Mouse (Mus musculus): ENCODE measurements around the gene Tmem204. TPM values are rescaled to one million over a fixed set of nuclear protein-coding genes. Genes with fewer than 3 reads are reported as not detected.

The Tmem204 gene
- polyA plus RNA-seq, 1 experiment = 0.80 TPM

DNA sequence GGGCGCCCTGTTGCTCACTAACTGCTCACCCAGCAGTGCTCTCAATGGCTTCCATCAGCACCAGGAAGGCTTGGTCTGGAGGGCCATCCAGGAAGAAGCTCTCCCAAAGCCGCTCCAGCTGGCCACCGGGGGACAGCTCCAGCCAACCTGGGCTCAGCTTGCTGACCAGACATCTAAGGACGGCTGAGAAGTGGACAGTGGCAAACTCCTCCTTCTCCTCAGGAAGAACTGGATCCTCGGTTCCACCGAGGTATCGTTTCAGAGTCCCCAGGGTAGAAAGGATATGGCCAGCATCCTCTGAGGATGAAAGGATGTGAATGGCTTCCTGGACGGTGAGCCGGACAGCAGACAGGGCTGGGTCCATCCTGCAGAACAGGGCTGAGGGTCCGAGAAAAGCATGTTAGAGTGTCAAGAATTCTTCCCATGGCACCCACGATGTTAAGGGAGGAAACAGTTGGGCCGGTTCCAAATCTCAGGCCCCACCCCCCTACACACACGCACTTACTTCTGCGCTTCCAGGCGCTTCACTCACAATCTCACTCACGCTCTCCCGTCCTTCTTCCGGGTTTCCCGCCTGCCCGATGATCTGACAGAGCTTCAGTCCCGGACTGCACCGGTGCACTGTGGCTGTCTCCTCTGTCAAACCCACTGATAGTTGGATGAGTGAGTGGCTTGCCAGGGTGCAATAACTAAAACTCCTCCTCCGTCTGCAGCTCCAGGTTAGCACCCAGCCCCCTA is 31.7 kb upstream of the Tmem204 start:
- TF ChIP-seq POLR2A (IDR thresholded peaks at IDR 0.05; ENCODE audit: borderline replicate concordance, low read depth, low read length) = no peak
- no peak for TF ChIP-seq CTCF (IDR thresholded peaks at IDR 0.05; ENCODE audit: low read depth, low read length)
- Histone ChIP-seq H3K27ac (ENCODE audit: insufficient read depth, low read depth, low read length) (peak overlapping the region; percentile 87), H3K4me3 (ENCODE audit: insufficient read depth, low read length) (peak overlapping the region; percentile 65), H3K4me1 (ENCODE audit: control insufficient read depth, insufficient read depth, low read length) (peaks cover 36% of the 10 kb centered on the region)

DNA sequence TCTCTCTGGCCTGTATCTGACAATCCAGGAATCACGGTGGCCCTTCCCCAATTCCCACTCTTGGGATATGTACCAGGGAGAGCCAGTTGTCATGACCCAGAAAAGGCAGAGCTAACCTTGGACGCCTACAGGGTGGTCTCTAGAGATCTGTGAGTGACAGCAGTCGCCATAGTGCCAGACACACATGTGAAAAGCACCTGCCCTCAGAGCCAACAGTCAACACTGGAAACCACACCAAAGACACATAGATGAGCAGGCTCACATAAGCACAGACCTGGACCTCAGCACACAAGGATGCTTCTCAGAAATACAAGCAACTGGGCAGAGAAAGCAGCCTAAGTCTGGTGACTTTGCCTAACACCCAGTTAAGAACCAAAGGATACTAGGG is 29.0 kb upstream of the Tmem204 start:
- TF ChIP-seq POLR2A (IDR thresholded peaks at IDR 0.05; ENCODE audit: borderline replicate concordance, low read depth, low read length) (no peak), CTCF (IDR thresholded peaks at IDR 0.05; ENCODE audit: low read depth, low read length) (no peak)
- Histone ChIP-seq H3K4me1 (ENCODE audit: control insufficient read depth, insufficient read depth, low read length) (peaks cover 36% of the 10 kb centered on the region), H3K4me3 (ENCODE audit: insufficient read depth, low read length) (peak overlapping the region; percentile 24), H3K27ac (ENCODE audit: insufficient read depth, low read depth, low read length) (peak overlapping the region; percentile 80)

DNA sequence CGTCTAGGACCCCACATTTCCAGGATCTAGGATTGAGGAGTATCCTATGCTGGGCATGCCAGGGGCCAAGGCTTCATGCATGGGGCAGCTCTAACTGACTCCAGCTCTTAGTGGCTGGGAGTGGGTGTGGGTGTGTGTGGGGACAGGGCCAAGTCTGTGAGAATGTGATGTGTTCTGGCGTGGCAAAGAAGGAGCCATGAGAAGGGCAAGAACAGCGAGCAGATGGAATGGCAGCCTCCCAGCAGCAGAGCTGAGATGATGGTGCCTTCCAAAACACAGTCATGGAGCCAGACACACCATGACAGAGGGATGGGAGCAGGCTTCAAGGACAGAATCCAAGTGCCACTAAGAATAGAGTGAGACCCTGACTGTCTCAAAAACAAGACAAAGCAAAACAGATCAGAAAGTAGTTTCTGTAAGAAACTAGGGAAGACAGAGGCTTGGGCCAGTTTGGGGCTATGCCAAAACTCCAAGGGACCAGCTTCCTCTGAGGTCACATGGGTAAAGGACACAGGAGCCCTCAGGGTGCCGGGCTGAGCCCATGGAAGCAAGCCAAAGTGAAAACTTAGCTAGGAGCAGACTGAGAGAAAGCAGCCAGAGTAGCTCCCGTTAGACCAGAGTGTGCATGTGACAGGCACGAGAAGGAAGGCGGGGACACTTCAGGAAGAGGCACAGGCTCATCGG is 28.5 kb upstream of the Tmem204 start:
- Histone ChIP-seq H3K27ac (ENCODE audit: insufficient read depth, low read depth, low read length) (peak overlapping the region; percentile 80), H3K4me3 (ENCODE audit: insufficient read depth, low read length) (peak overlapping the region; percentile 9), H3K4me1 (ENCODE audit: control insufficient read depth, insufficient read depth, low read length) (peaks cover 36% of the 10 kb centered on the region)
- no peak for TF ChIP-seq CTCF (IDR thresholded peaks at IDR 0.05; ENCODE audit: low read depth, low read length)
- no peak; the same call in 1 of the 2 replicates for TF ChIP-seq POLR2A (IDR thresholded peaks at IDR 0.05; ENCODE audit: borderline replicate concordance, low read depth, low read length)

DNA sequence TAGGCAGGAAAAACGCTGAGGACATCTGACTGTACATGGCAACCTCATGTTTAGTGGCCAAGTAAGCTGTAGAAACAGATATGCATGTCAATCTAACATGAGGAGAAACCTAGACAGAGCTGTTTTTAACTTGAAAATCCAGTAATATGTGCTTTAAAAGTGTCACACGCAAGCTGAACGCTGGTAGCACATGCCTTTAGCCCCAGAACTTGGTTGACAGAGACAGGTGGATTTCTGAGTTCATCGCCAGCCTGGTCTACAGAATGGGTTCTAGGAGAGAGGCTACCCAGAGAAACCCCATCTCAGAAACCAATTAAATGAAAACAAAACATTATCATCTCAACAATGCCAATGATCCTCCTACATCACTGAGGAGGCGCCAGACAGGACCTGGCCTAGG is 27.8 kb upstream of the Tmem204 start:
- Histone ChIP-seq H3K4me3 (ENCODE audit: insufficient read depth, low read length) (no peak overlapping the region), H3K27ac (ENCODE audit: insufficient read depth, low read depth, low read length) (peak overlapping the region; percentile 80), H3K4me1 (ENCODE audit: control insufficient read depth, insufficient read depth, low read length) (peaks cover 34% of the 10 kb centered on the region)
- TF ChIP-seq CTCF (IDR thresholded peaks at IDR 0.05; ENCODE audit: low read depth, low read length) = no peak
- TF ChIP-seq POLR2A (IDR thresholded peaks at IDR 0.05; ENCODE audit: borderline replicate concordance, low read depth, low read length) = no peak

DNA sequence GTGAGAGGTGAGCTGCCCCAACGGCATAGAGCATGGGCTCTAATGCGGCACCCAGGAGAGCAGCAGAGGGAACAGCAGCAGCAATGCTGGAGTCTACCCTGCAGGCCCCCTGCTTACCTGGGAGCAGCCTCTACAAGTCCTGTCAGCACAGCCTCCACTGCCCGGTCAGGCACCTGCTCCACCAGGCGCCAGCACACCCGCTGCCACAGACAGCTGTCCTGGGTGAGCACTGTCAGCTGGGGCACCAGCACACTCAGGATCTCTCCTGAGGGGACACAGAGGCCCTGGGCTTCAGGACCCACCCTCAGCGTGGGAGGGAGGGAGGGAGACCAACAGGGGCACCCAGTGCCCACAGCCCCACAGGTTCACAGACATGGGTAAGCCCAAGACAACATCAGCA is 27.2 kb upstream of the Tmem204 start:
- no peak overlapping the region for H3K27ac ChIP-seq (ENCODE audit: insufficient read depth, low read depth, low read length)
- no peak overlapping the region for H3K4me3 ChIP-seq (ENCODE audit: insufficient read depth, low read length)
- TF ChIP-seq POLR2A (IDR thresholded peaks at IDR 0.05; ENCODE audit: borderline replicate concordance, low read depth, low read length) (no peak), CTCF (IDR thresholded peaks at IDR 0.05; ENCODE audit: low read depth, low read length) (no peak)
- peaks cover 33% of the 10 kb centered on the region for H3K4me1 ChIP-seq (ENCODE audit: control insufficient read depth, insufficient read depth, low read length)

DNA sequence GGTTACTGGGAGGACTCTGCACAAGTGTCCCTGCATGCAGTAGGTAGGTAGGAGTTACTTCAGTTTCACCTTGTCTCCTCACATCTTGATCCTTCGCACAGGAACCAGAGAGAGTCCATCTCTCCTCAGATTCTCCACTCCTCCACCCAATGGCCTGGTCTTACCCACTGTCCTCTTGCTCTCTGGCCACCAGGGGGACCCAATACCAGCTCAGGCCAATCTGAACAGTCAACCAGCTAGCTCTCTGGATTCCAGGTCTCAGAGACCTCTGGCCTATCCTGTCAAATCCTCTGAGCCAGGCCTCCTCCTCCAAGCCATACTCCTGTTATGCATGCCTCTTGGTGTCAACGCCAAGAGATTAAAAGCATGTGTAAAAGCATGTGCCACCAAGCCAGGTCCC is 26.2 kb upstream of the Tmem204 start:
- TF ChIP-seq POLR2A (IDR thresholded peaks at IDR 0.05; ENCODE audit: borderline replicate concordance, low read depth, low read length) = no peak
- TF ChIP-seq CTCF (IDR thresholded peaks at IDR 0.05; ENCODE audit: low read depth, low read length) = peak; percentile 33; the same call in 1 of the 2 replicates
- Histone ChIP-seq H3K4me1 (ENCODE audit: control insufficient read depth, insufficient read depth, low read length) (peaks cover 33% of the 10 kb centered on the region), H3K4me3 (ENCODE audit: insufficient read depth, low read length) (no peak overlapping the region)

DNA sequence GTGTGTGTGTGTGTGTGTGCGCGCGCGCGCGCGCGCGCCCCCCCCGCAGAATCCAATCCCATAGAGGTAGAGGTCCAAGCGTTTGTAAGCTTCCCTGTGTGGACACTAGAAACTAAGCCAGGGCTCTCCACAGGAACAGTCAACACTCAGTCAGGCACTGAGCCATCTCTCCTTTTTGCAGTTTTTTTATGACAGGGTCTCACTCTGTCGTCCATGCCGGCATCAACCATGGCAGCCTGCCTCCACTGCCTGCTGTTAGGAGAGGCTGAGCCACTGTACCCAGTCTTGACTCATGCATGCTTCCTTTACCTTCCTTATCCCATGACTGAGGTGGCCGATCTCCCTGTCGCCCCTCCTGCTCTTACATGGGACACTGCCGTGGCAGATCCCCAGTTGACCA is 24.4 kb upstream of the Tmem204 start:
- Histone ChIP-seq H3K4me3 (ENCODE audit: insufficient read depth, low read length) (no peak overlapping the region), H3K27ac (ENCODE audit: insufficient read depth, low read depth, low read length) (no peak overlapping the region), H3K4me1 (ENCODE audit: control insufficient read depth, insufficient read depth, low read length) (peaks cover 17% of the 10 kb centered on the region)
- no peak for TF ChIP-seq CTCF (IDR thresholded peaks at IDR 0.05; ENCODE audit: low read depth, low read length)
- no peak for TF ChIP-seq POLR2A (IDR thresholded peaks at IDR 0.05; ENCODE audit: borderline replicate concordance, low read depth, low read length)

More for the DNA sequence above, 26.2 kb upstream of the Tmem204 start:
- no peak overlapping the region for H3K27ac ChIP-seq (ENCODE audit: insufficient read depth, low read depth, low read length)

DNA sequence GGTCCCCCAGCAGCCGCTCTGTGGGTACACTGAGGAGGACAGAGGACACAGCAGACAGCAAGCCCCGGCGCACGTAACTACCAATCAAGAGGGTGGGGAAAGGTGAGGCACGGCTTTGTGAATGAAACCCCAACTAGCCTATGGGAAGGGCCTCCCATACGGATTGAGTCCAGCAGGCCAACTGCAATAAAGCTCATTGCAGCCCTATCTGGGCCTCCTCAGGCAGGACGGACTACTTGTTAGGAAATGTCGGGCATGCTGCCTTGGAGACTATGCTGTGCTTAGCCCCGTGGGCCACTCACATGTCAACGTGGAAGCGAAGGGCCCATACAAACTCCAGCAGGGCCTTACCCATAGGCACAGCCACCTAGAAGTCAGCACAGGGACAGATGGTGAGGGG is 17.9 kb upstream of the Tmem204 start:
- no peak overlapping the region for H3K4me3 ChIP-seq (ENCODE audit: insufficient read depth, low read length)
- H3K4me1 ChIP-seq (ENCODE audit: control insufficient read depth, insufficient read depth, low read length) = no peaks in the 10 kb centered on the region
- TF ChIP-seq POLR2A (IDR thresholded peaks at IDR 0.05; ENCODE audit: borderline replicate concordance, low read depth, low read length) (no peak), CTCF (IDR thresholded peaks at IDR 0.05; ENCODE audit: low read depth, low read length) (no peak)
- H3K27ac ChIP-seq (ENCODE audit: insufficient read depth, low read depth, low read length) = no peak overlapping the region

DNA sequence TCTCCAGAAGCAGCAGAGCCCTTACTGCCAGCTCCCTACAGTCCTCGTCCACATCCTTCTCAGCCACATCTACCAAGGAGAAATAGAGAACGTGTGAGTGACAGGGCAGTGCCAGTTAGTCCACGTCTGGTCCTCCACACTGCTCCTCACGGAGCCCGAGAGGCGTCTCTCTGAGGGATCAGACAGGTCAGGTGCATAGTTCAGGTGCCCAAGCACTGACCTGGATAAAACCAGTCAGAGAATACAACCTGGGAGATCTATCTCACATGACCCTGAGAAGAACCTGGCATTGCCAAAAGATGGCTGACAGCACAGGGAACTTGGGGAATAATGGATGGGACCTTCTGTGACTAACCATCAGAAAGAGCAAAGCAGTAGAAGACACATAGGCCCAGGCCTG is 16.7 kb upstream of the Tmem204 start:
- no peak overlapping the region for H3K4me3 ChIP-seq (ENCODE audit: insufficient read depth, low read length)
- no peak overlapping the region for H3K27ac ChIP-seq (ENCODE audit: insufficient read depth, low read depth, low read length)
- no peaks in the 10 kb centered on the region for H3K4me1 ChIP-seq (ENCODE audit: control insufficient read depth, insufficient read depth, low read length)
- no peak for TF ChIP-seq CTCF (IDR thresholded peaks at IDR 0.05; ENCODE audit: low read depth, low read length)
- TF ChIP-seq POLR2A (IDR thresholded peaks at IDR 0.05; ENCODE audit: borderline replicate concordance, low read depth, low read length) = no peak

DNA sequence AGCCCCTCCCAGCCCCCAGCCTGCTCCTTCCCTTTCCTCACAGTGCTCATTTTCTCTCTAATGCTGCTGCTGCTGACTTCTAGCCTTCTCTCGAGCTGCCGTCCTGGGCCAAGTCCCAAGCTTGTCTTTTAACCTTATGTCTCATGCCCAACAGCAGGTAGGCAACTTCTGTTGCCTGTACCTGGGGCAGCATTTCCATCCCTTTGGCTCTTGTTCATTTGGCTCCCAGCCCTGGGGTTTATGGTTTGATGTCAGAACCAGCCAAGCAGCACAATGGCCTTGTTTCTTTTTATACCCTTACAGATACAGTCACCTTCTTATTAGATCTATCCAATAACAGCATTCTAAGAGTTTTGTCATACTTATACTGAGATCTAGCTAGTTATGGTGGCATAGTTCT is 12.8 kb upstream of the Tmem204 start:
- no peaks in the 10 kb centered on the region for H3K4me1 ChIP-seq (ENCODE audit: control insufficient read depth, insufficient read depth, low read length)
- no peak overlapping the region for H3K4me3 ChIP-seq (ENCODE audit: insufficient read depth, low read length)
- no peak overlapping the region for H3K27ac ChIP-seq (ENCODE audit: insufficient read depth, low read depth, low read length)
- TF ChIP-seq CTCF (IDR thresholded peaks at IDR 0.05; ENCODE audit: low read depth, low read length) (no peak), POLR2A (IDR thresholded peaks at IDR 0.05; ENCODE audit: borderline replicate concordance, low read depth, low read length) (no peak)
